Mouse (Mus musculus) T-cell, adult 66 days (primary cell): ENCODE measurements around the gene Ubr2. TPM values are rescaled to one million over a fixed set of nuclear protein-coding genes. Genes with fewer than 3 reads are reported as not detected.

Experiments used
- total RNA-seq, 2 experiments: library from RNA; stranded (reverse); gene quantifications; 3 replicates in 1 of 2; 4 replicates in 1 of 2; pipeline ENCODE4 v1.2.4; 2023

The Ubr2 gene
- total RNA-seq: 100 to 1,000 TPM; 105 to 107 TPM

GRCm38 (mm10) chr17:47009898-47010721 is at the start of gene Ubr2:
Gene Ubr2 (minus strand): TSS chr17:47010556.

GRCm38 (mm10) chr17:46910186-46910585 is 100.2 kb downstream of the Ubr2 start, which contains the start of gene Prph2:
Gene Prph2 (plus strand): TSS chr17:46910459.

GRCm38 (mm10) chr17:46890116-46890815 is 120.1 kb downstream of the Ubr2 start, which contains the start of gene Tbcc:
Gene Tbcc (plus strand): TSS chr17:46890684.

Other genes with a start within 250 kb of the Ubr2 start
- gene Ptcra, start 246.8 kb downstream of the Ubr2 start, total RNA-seq: not detected
- gene 2310039H08Rik, start 237.9 kb downstream of the Ubr2 start, total RNA-seq: 10 to 100 TPM; 16.8 to 24.2 TPM
- gene Rpl7l1, start 227.9 kb downstream of the Ubr2 start, total RNA-seq: 10 to 100 TPM; 54.9 to 65.9 TPM
- 10 to 100 TPM; 39.4 to 55.6 TPM for gene Bicral, start 152.1 kb downstream of the Ubr2 start, total RNA-seq
- gene Tbcc, start 119.9 kb downstream of the Ubr2 start, total RNA-seq: 10 to 100 TPM; 15.6 to 16.2 TPM
- gene Prph2, start 100.1 kb downstream of the Ubr2 start, total RNA-seq: not detected